Mouse (Mus musculus): ENCODE data around the gene Serpina1e. TPM values are rescaled to one million over a fixed set of nuclear protein-coding genes. Genes with fewer than 3 reads are reported as not detected.
A peak's percentile ranks its signal among the peaks of the same experiment; 100 is the strongest.

Gene Serpina1e
- polyA plus RNA-seq, 1 experiment from 2014 or later = not detected

GRCm38 (mm10) chr12:103992945-103993344, 34.2 kb upstream of the Serpina1e start:
- ATAC-seq (ENCODE audit: insufficient read depth, low FRiP score, low TSS enrichment) = no peak
- Histone ChIP-seq H3K4me3 (ENCODE audit: low read depth, low read length) (no peak overlapping the region), H3K27ac (ENCODE audit: low read depth, low read length) (no peak overlapping the region), H3K9ac (ENCODE audit: low read length) (no peak overlapping the region), H3K9me3 (ENCODE audit: control insufficient read depth, low read length) (no peaks in the 10 kb centered on the region), H3K27me3 (ENCODE audit: control insufficient read depth, insufficient read depth, low read length) (no peaks in the 10 kb centered on the region), H3K36me3 (ENCODE audit: control insufficient read depth, insufficient read depth, low read length) (no peaks in the 10 kb centered on the region), H3K4me1 (ENCODE audit: control insufficient read depth, insufficient read depth, low read length) (no peaks in the 10 kb centered on the region), H3K4me2 (ENCODE audit: low read depth) (no peak overlapping the region)
- no peak for DNase-seq (ENCODE audit: low spot score)
- WGBS = 80% methylated on average over 7 of the region's 7 CpGs

GRCm38 (mm10) chr12:103989857-103990256, 31.1 kb upstream of the Serpina1e start, which contains the start of gene Serpina11:
Serpina11 (minus strand) TSS chr12:103989957.
- Histone ChIP-seq H3K36me3 (ENCODE audit: control insufficient read depth, insufficient read depth, low read length) (no peaks in the 10 kb centered on the region), H3K9me3 (ENCODE audit: control insufficient read depth, low read length) (no peaks in the 10 kb centered on the region), H3K27me3 (ENCODE audit: control insufficient read depth, insufficient read depth, low read length) (no peaks in the 10 kb centered on the region), H3K27ac (ENCODE audit: low read depth, low read length) (no peak within 1 kb of the TSS), H3K4me1 (ENCODE audit: control insufficient read depth, insufficient read depth, low read length) (no peaks in the 10 kb centered on the region), H3K4me3 (ENCODE audit: low read depth, low read length) (no peak within 1 kb of the TSS), H3K9ac (ENCODE audit: low read length) (no peak within 1 kb of the TSS), H3K4me2 (ENCODE audit: low read depth) (no peak within 1 kb of the TSS)
- WGBS = 87% methylated on average over 6 of the region's 6 CpGs
- DNase-seq (ENCODE audit: low spot score) (no peak), ATAC-seq (ENCODE audit: insufficient read depth, low FRiP score, low TSS enrichment) (no peak)

- Histone ChIP-seq H3K9me3 (ENCODE audit: control insufficient read depth, low read length) (no peaks in the 10 kb centered on the region), H3K27ac (ENCODE audit: low read depth, low read length) (no peak overlapping the region), H3K27me3 (ENCODE audit: control insufficient read depth, insufficient read depth, low read length) (no peaks in the 10 kb centered on the region), H3K36me3 (ENCODE audit: control insufficient read depth, insufficient read depth, low read length) (no peaks in the 10 kb centered on the region), H3K4me1 (ENCODE audit: control insufficient read depth, insufficient read depth, low read length) (no peaks in the 10 kb centered on the region), H3K4me2 (ENCODE audit: low read depth) (no peak overlapping the region), H3K9ac (ENCODE audit: low read length) (no peak overlapping the region), H3K4me3 (ENCODE audit: low read depth, low read length) (no peak overlapping the region)
- DNase-seq (ENCODE audit: low spot score) (no peak), ATAC-seq (ENCODE audit: insufficient read depth, low FRiP score, low TSS enrichment) (no peak)
- WGBS = 65% methylated on average over 2 of the region's 2 CpGs
These were observed 30.7 kb upstream of the Serpina1e start for GRCm38 (mm10) chr12:103989514-103989767.

- H3K36me3 ChIP-seq (ENCODE audit: control insufficient read depth, insufficient read depth, low read length) = no peaks in the 10 kb centered on the region
- H3K27me3 ChIP-seq (ENCODE audit: control insufficient read depth, insufficient read depth, low read length) = no peaks in the 10 kb centered on the region
- H3K4me3 ChIP-seq (ENCODE audit: low read depth, low read length) = no peak overlapping the region
- no peaks in the 10 kb centered on the region for H3K4me1 ChIP-seq (ENCODE audit: control insufficient read depth, insufficient read depth, low read length)
- no peaks in the 10 kb centered on the region for H3K9me3 ChIP-seq (ENCODE audit: control insufficient read depth, low read length)
- no peak for DNase-seq (ENCODE audit: low spot score)
- no peak overlapping the region for H3K4me2 ChIP-seq (ENCODE audit: low read depth)
- H3K27ac ChIP-seq (ENCODE audit: low read depth, low read length) = no peak overlapping the region
- 61% methylated on average over 14 of the region's 14 CpGs for WGBS
- no peak overlapping the region for H3K9ac ChIP-seq (ENCODE audit: low read length)
- ATAC-seq (ENCODE audit: insufficient read depth, low FRiP score, low TSS enrichment) = no peak
These were observed 30.2 kb upstream of the Serpina1e start for GRCm38 (mm10) chr12:103988754-103989513.

GRCm38 (mm10) chr12:103985868-103986267, 27.1 kb upstream of the Serpina1e start:
- WGBS = 72% methylated on average over 5 of the region's 5 CpGs

GRCm38 (mm10) chr12:103984935-103985334, 26.2 kb upstream of the Serpina1e start:
- no peak overlapping the region for H3K4me3 ChIP-seq (ENCODE audit: low read depth, low read length)
- H3K9me3 ChIP-seq (ENCODE audit: control insufficient read depth, low read length) = no peaks in the 10 kb centered on the region
- 72% methylated on average over 4 of the region's 4 CpGs for WGBS
- H3K27ac ChIP-seq (ENCODE audit: low read depth, low read length) = no peak overlapping the region
- H3K36me3 ChIP-seq (ENCODE audit: control insufficient read depth, insufficient read depth, low read length) = no peaks in the 10 kb centered on the region
- no peak for ATAC-seq (ENCODE audit: insufficient read depth, low FRiP score, low TSS enrichment)
- H3K4me2 ChIP-seq (ENCODE audit: low read depth) = no peak overlapping the region
- no peak for DNase-seq (ENCODE audit: low spot score)
- no peaks in the 10 kb centered on the region for H3K27me3 ChIP-seq (ENCODE audit: control insufficient read depth, insufficient read depth, low read length)
- H3K4me1 ChIP-seq (ENCODE audit: control insufficient read depth, insufficient read depth, low read length) = no peaks in the 10 kb centered on the region
- H3K9ac ChIP-seq (ENCODE audit: low read length) = no peak overlapping the region

More at GRCm38 (mm10) chr12:103985868-103986267, 27.1 kb upstream of the Serpina1e start:
- Histone ChIP-seq H3K4me1 (ENCODE audit: control insufficient read depth, insufficient read depth, low read length) (no peaks in the 10 kb centered on the region), H3K4me3 (ENCODE audit: low read depth, low read length) (no peak overlapping the region), H3K27ac (ENCODE audit: low read depth, low read length) (no peak overlapping the region), H3K9ac (ENCODE audit: low read length) (no peak overlapping the region), H3K4me2 (ENCODE audit: low read depth) (no peak overlapping the region), H3K27me3 (ENCODE audit: control insufficient read depth, insufficient read depth, low read length) (no peaks in the 10 kb centered on the region), H3K36me3 (ENCODE audit: control insufficient read depth, insufficient read depth, low read length) (no peaks in the 10 kb centered on the region), H3K9me3 (ENCODE audit: control insufficient read depth, low read length) (no peaks in the 10 kb centered on the region)
- no peak for ATAC-seq (ENCODE audit: insufficient read depth, low FRiP score, low TSS enrichment)
- no peak for DNase-seq (ENCODE audit: low spot score)

GRCm38 (mm10) chr12:103981646-103982360, 23.0 kb upstream of the Serpina1e start:
- no peaks in the 10 kb centered on the region for H3K9me3 ChIP-seq (ENCODE audit: control insufficient read depth, low read length)
- no peak overlapping the region for H3K9ac ChIP-seq (ENCODE audit: low read length)
- H3K4me3 ChIP-seq (ENCODE audit: low read depth, low read length) = no peak overlapping the region
- no peak for ATAC-seq (ENCODE audit: insufficient read depth, low FRiP score, low TSS enrichment)
- H3K27ac ChIP-seq (ENCODE audit: low read depth, low read length) = no peak overlapping the region
- no peak overlapping the region for H3K4me2 ChIP-seq (ENCODE audit: low read depth)
- no peak for DNase-seq (ENCODE audit: low spot score)
- no peaks in the 10 kb centered on the region for H3K27me3 ChIP-seq (ENCODE audit: control insufficient read depth, insufficient read depth, low read length)
- no peaks in the 10 kb centered on the region for H3K4me1 ChIP-seq (ENCODE audit: control insufficient read depth, insufficient read depth, low read length)
- WGBS = 74% methylated on average over 7 of the region's 7 CpGs
- no peaks in the 10 kb centered on the region for H3K36me3 ChIP-seq (ENCODE audit: control insufficient read depth, insufficient read depth, low read length)

GRCm38 (mm10) chr12:103978294-103978693, 19.5 kb upstream of the Serpina1e start:
- 87% methylated on average over 10 of the region's 10 CpGs for WGBS
- no peak for DNase-seq (ENCODE audit: low spot score)

GRCm38 (mm10) chr12:103977846-103978245, 19.1 kb upstream of the Serpina1e start:
- Histone ChIP-seq H3K4me3 (ENCODE audit: low read depth, low read length) (no peak overlapping the region), H3K27me3 (ENCODE audit: control insufficient read depth, insufficient read depth, low read length) (no peaks in the 10 kb centered on the region), H3K9me3 (ENCODE audit: control insufficient read depth, low read length) (no peaks in the 10 kb centered on the region), H3K27ac (ENCODE audit: low read depth, low read length) (no peak overlapping the region), H3K4me2 (ENCODE audit: low read depth) (no peak overlapping the region), H3K36me3 (ENCODE audit: control insufficient read depth, insufficient read depth, low read length) (no peaks in the 10 kb centered on the region), H3K9ac (ENCODE audit: low read length) (no peak overlapping the region), H3K4me1 (ENCODE audit: control insufficient read depth, insufficient read depth, low read length) (no peaks in the 10 kb centered on the region)
- DNase-seq (ENCODE audit: low spot score) (peak; percentile 25), ATAC-seq (ENCODE audit: insufficient read depth, low FRiP score, low TSS enrichment) (no peak)
- WGBS = 31% methylated on average over 5 of the region's 5 CpGs

More at GRCm38 (mm10) chr12:103978294-103978693, 19.5 kb upstream of the Serpina1e start:
- Histone ChIP-seq H3K4me2 (ENCODE audit: low read depth) (no peak overlapping the region), H3K9me3 (ENCODE audit: control insufficient read depth, low read length) (no peaks in the 10 kb centered on the region), H3K9ac (ENCODE audit: low read length) (no peak overlapping the region), H3K4me3 (ENCODE audit: low read depth, low read length) (no peak overlapping the region), H3K27me3 (ENCODE audit: control insufficient read depth, insufficient read depth, low read length) (no peaks in the 10 kb centered on the region), H3K4me1 (ENCODE audit: control insufficient read depth, insufficient read depth, low read length) (no peaks in the 10 kb centered on the region), H3K36me3 (ENCODE audit: control insufficient read depth, insufficient read depth, low read length) (no peaks in the 10 kb centered on the region), H3K27ac (ENCODE audit: low read depth, low read length) (no peak overlapping the region)
- ATAC-seq (ENCODE audit: insufficient read depth, low FRiP score, low TSS enrichment) = no peak
